Mouse (Mus musculus) stomach, embryonic 15.5 days (tissue): ENCODE results near the gene Slc13a1. TPM values are rescaled to one million over a fixed set of nuclear protein-coding genes. Genes with fewer than 3 reads are reported as not detected.

ENCODE experiments used
- ATAC-seq: fragments of 200-750 bp; cut with Nextera tagmentation; 2 replicates; pipeline ENCODE4 v1.8.0; 2017; ENCODE audit warnings: low read depth, moderate number of reproducible peaks, moderate TSS enrichment; ENCODE audit not compliant: insufficient read depth, low FRiP score
- H3K27ac ChIP-seq: fragments of 300-500 bp; sonication (generic); 2 replicates; pipeline ENCODE4 v1.5.1; 2015; ENCODE audit warnings: mild to moderate bottlenecking, inconsistent platforms
- H3K27me3 ChIP-seq: fragments of 300-500 bp; sonication (generic); replicated peaks from 2 replicates; pipeline ENCODE4 v1.6.1; 2015; ENCODE audit warnings: inconsistent platforms
- H3K36me3 ChIP-seq: fragments of 300-500 bp; sonication (generic); 2 replicates; pipeline ENCODE4 v1.6.1; 2015; ENCODE audit warnings: inconsistent platforms
- H3K4me1 ChIP-seq: fragments of 300-500 bp; sonication (generic); 2 replicates; pipeline ENCODE4 v1.6.1; 2015; ENCODE audit warnings: inconsistent platforms
- H3K4me2 ChIP-seq: fragments of 300-500 bp; sonication (generic); 2 replicates; pipeline ENCODE4 v1.6.1; 2015; ENCODE audit warnings: mild to moderate bottlenecking, inconsistent platforms
- H3K4me3 ChIP-seq: fragments of 300-500 bp; sonication (generic); replicated peaks from 2 replicates; pipeline ENCODE4 v1.5.1; 2015; ENCODE audit warnings: inconsistent platforms
- H3K9ac ChIP-seq: fragments of 300-500 bp; sonication (generic); 2 replicates; pipeline ENCODE4 v1.6.1; 2015; ENCODE audit warnings: inconsistent platforms
- H3K9me3 ChIP-seq: fragments of 300-500 bp; sonication (generic); 2 replicates; pipeline ENCODE4 v1.6.1; 2016; ENCODE audit warnings: inconsistent platforms
- WGBS: fragments of 180-500 bp; shearing (Covaris S2); methylation state at CpG from one replicate; pipeline ENCODE4 v1.1.7; 2015; 5-methylcytosine and 5-hydroxymethylcytosine counted together
- microRNA-seq: library from miRNA; unstranded; fragments of <30 nt; microRNA quantifications from one replicate; pipeline ENCODE4, GENCODE M21; 2016
- polyA plus RNA-seq: library from polyadenylated mRNA; unstranded; fragments of >200 nt; fragmentation: Nextera tagmentation; extraction: Ambion mirVana; gene quantifications from 2 replicates; pipeline ENCODE4 v1.2.1, GENCODE M21; 2015

Gene Slc13a1
- polyA plus RNA-seq, 1 experiment from 2014 or later = 0.54 TPM

GRCm38 (mm10) chr6:24059754-24060153 lies 108.1 kb downstream of the Slc13a1 start:
- no peak overlapping the region for H3K27ac ChIP-seq
- H3K4me3 ChIP-seq = no peak overlapping the region
- H3K4me1 ChIP-seq = no peaks in the 10 kb centered on the region
- ATAC-seq = no peak
- WGBS = 80% methylated on average over 3 of the region's 3 CpGs
- no peak overlapping the region for H3K9ac ChIP-seq
- H3K9me3 ChIP-seq = no peaks in the 10 kb centered on the region
- no peaks in the 10 kb centered on the region for H3K36me3 ChIP-seq
- H3K27me3 ChIP-seq = no peaks in the 10 kb centered on the region
- no peak overlapping the region for H3K4me2 ChIP-seq

GRCm38 (mm10) chr6:24055086-24055485 lies 112.8 kb downstream of the Slc13a1 start:
- Histone ChIP-seq H3K27me3 (no peaks in the 10 kb centered on the region), H3K36me3 (no peaks in the 10 kb centered on the region), H3K9ac (no peak overlapping the region), H3K4me3 (no peak overlapping the region), H3K4me1 (no peaks in the 10 kb centered on the region), H3K4me2 (no peak overlapping the region), H3K9me3 (no peaks in the 10 kb centered on the region), H3K27ac (no peak overlapping the region)
- ATAC-seq = no peak
- 84% methylated on average over 4 of the region's 4 CpGs for WGBS

GRCm38 (mm10) chr6:24054086-24054710 lies 113.7 kb downstream of the Slc13a1 start:
- Histone ChIP-seq H3K9ac (no peak overlapping the region), H3K4me1 (no peaks in the 10 kb centered on the region), H3K4me3 (no peak overlapping the region), H3K27ac (no peak overlapping the region), H3K4me2 (no peak overlapping the region), H3K9me3 (no peaks in the 10 kb centered on the region), H3K27me3 (no peaks in the 10 kb centered on the region), H3K36me3 (no peaks in the 10 kb centered on the region)
- WGBS = 84% methylated on average over 9 of the region's 9 CpGs
- no peak for ATAC-seq

GRCm38 (mm10) chr6:24047014-24047770 lies 120.7 kb downstream of the Slc13a1 start:
- peak; percentile 63; the same call in 1 of the 2 replicates for ATAC-seq
- H3K4me3 ChIP-seq = no peak overlapping the region
- no peaks in the 10 kb centered on the region for H3K9me3 ChIP-seq
- no peaks in the 10 kb centered on the region for H3K27me3 ChIP-seq
- H3K9ac ChIP-seq = no peak overlapping the region
- no peak overlapping the region for H3K27ac ChIP-seq
- no peaks in the 10 kb centered on the region for H3K36me3 ChIP-seq
- no peaks in the 10 kb centered on the region for H3K4me1 ChIP-seq
- WGBS = 33% methylated on average over 7 of the region's 7 CpGs
- no peak overlapping the region for H3K4me2 ChIP-seq

- H3K4me1 ChIP-seq = no peaks in the 10 kb centered on the region
- no peaks in the 10 kb centered on the region for H3K36me3 ChIP-seq
- no peak overlapping the region for H3K4me2 ChIP-seq
- H3K27me3 ChIP-seq = no peaks in the 10 kb centered on the region
- no peak overlapping the region for H3K27ac ChIP-seq
- H3K9me3 ChIP-seq = no peaks in the 10 kb centered on the region
- H3K9ac ChIP-seq = no peak overlapping the region
- H3K4me3 ChIP-seq = no peak overlapping the region
- ATAC-seq = no peak
Measured at GRCm38 (mm10) chr6:24043496-24043895, 124.4 kb downstream of the Slc13a1 start.

Small RNA genes within 50 kb of the gene (microRNA-seq; reads per million reads assigned to microRNA genes)
- not detected for gene Gm26386

Other genes starting within 250 kb of the Slc13a1 start
- gene Tas2r118, start 198.0 kb downstream of the Slc13a1 start, polyA plus RNA-seq = not detected in 2 replicates